Mouse (Mus musculus): Measurements from ENCODE around the gene Fam92b.

Gene Fam92b

GRCm38 (mm10) chr8:120152636-120153035, 24.6 kb downstream of the Fam92b start:
- no peak for DNase-seq (ENCODE audit: low read depth, low spot score)

- no peak for DNase-seq (ENCODE audit: low read depth, low spot score)
Measured at GRCm38 (mm10) chr8:120151151-120151550, 26.1 kb downstream of the Fam92b start.

GRCm38 (mm10) chr8:120150028-120150427, 27.2 kb downstream of the Fam92b start:
- DNase-seq (ENCODE audit: low read depth, low spot score): no peak

- DNase-seq (ENCODE audit: low read depth, low spot score): no peak
Measured at GRCm38 (mm10) chr8:120146051-120146450, 31.2 kb downstream of the Fam92b start.

- DNase-seq (ENCODE audit: low read depth, low spot score): no peak
Measured at GRCm38 (mm10) chr8:120144652-120145301, 32.5 kb downstream of the Fam92b start.

- DNase-seq (ENCODE audit: low read depth, low spot score): no peak
Measured at GRCm38 (mm10) chr8:120143911-120144651, 33.2 kb downstream of the Fam92b start.

GRCm38 (mm10) chr8:120140769-120141168, 36.5 kb downstream of the Fam92b start:
- no peak for DNase-seq (ENCODE audit: low read depth, low spot score)

GRCm38 (mm10) chr8:120138958-120139357, 38.3 kb downstream of the Fam92b start:
- no peak for DNase-seq (ENCODE audit: low read depth, low spot score)

GRCm38 (mm10) chr8:120136618-120137017, 40.6 kb downstream of the Fam92b start:
- no peak for DNase-seq (ENCODE audit: low read depth, low spot score)

GRCm38 (mm10) chr8:120135687-120136086, 41.6 kb downstream of the Fam92b start:
- DNase-seq (ENCODE audit: low read depth, low spot score): no peak

- no peak for DNase-seq (ENCODE audit: low read depth, low spot score)
Measured at GRCm38 (mm10) chr8:120133169-120133568, 44.1 kb downstream of the Fam92b start.

- DNase-seq (ENCODE audit: low read depth, low spot score): no peak
Measured at GRCm38 (mm10) chr8:120131158-120131557, 46.1 kb downstream of the Fam92b start.

- no peak for DNase-seq (ENCODE audit: low read depth, low spot score)
Measured at GRCm38 (mm10) chr8:120129547-120129946, 47.7 kb downstream of the Fam92b start.

- no peak for DNase-seq (ENCODE audit: low read depth, low spot score)
Measured at GRCm38 (mm10) chr8:120126357-120127161, 50.7 kb downstream of the Fam92b start.

- DNase-seq (ENCODE audit: low read depth, low spot score): no peak
Measured at GRCm38 (mm10) chr8:120124836-120125389, 52.4 kb downstream of the Fam92b start.

- DNase-seq (ENCODE audit: low read depth, low spot score): no peak
Measured at GRCm38 (mm10) chr8:120124261-120124660, 53.0 kb downstream of the Fam92b start.

- no peak for DNase-seq (ENCODE audit: low read depth, low spot score)
Measured at GRCm38 (mm10) chr8:120120951-120121350, 56.3 kb downstream of the Fam92b start.

- no peak for DNase-seq (ENCODE audit: low read depth, low spot score)
Measured at GRCm38 (mm10) chr8:120119931-120120330, 57.3 kb downstream of the Fam92b start.

- no peak for DNase-seq (ENCODE audit: low read depth, low spot score)
Measured at GRCm38 (mm10) chr8:120119429-120119828, 57.8 kb downstream of the Fam92b start.

GRCm38 (mm10) chr8:120118847-120119246, 58.4 kb downstream of the Fam92b start:
- DNase-seq (ENCODE audit: low read depth, low spot score): no peak

GRCm38 (mm10) chr8:120118162-120118561, 59.1 kb downstream of the Fam92b start:
- DNase-seq (ENCODE audit: low read depth, low spot score): no peak

- no peak for DNase-seq (ENCODE audit: low read depth, low spot score)
Measured at GRCm38 (mm10) chr8:120116600-120116999, 60.7 kb downstream of the Fam92b start.
